Mouse (Mus musculus): ENCODE data around the gene Gm29564.
"Not testable (repeated sequence)": the region's sequence is repeated elsewhere in the genome, so short reads cannot be mapped to it uniquely, and the experiment has no call there.

Gene Gm29564

GRCm38 (mm10) chrY:78212693-78213092, at the start of gene Gm29564:
TSS of gene Gm29564 (plus strand) at chrY:78212993.
- not testable (repeated sequence) for DNase-seq (ENCODE audit: low spot score)

Data from T-cell, adult 2 months (primary cell).